Mouse (Mus musculus): ENCODE data around the gene Krtcap2.

GRCm38 (mm10) chr3:89199839-89200238, 45.9 kb upstream of the Krtcap2 start:
- TF ChIP-seq CTCF (conservative IDR thresholded peaks at IDR 0.05; ENCODE audit: low read length) (no peak), POU5F1 (IDR thresholded peaks at IDR 0.05; ENCODE audit: borderline replicate concordance, low read length) (no peak)

Data from E14TG2a.4 (cell line).